Mouse (Mus musculus) heart, adult 11 months (tissue): ENCODE data around the gene Gm20869.
"Not testable (repeated sequence)": the region's sequence is repeated elsewhere in the genome, so short reads cannot be mapped to it uniquely, and the experiment has no call there.

Experiments
- DNase-seq: peaks from one replicate; pipeline ENCODE4 v3.0.0; 2022

Gm20869 gene

DNA sequence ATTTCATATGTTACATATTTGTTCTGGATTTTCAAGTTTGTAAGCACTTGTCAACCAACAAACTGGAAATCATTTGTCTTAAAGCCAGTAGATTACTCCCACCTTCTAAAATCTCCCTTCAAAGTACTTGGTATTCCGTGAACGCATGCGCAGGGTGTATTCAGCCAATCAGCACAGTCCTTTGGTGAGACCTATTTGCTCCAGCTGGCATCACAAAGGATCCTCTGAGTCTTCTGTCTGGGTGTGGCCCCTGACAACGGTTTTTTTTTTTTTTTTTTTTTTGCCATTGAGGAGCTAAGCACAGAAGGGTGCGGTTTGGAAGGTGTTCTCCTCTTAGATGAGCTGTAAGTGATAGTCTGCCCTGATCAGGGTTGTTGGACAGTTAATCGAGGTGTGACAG is at the start of gene Gm20869:
Gene Gm20869, plus strand, starts transcription at position 301 of the 400 bp plus-strand sequence.
- DNase-seq, result not testable (repeated sequence)
